Mouse (Mus musculus): ENCODE results near the gene Adprhl2.

Gene Adprhl2

GRCm38 (mm10) chr4:126321111-126321853 is at the start of gene Adprhl2:
TSS of gene Adprhl2 (minus strand) at chr4:126321703.
- peak; percentile 97 to 99 for DNase-seq

DNA sequence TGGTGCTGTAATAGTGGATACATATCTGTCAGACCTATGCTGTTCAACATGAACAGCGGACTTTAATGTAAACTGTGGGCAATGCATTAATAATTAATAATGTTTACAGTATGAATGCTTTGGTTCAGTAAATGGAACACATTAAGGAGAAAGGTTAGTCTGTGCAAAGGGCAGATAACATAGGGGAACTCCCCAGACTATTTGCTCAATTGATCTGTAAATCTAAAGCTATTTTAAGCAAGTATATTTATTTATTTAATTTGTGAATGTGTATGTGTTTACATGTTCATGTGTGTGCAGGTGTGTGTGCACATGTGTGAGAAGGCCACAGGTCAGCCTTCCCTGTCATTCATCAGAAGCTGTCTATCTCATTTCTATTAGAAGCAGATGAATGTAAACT is 38.6 kb upstream of the Adprhl2 start:
- no peak for DNase-seq

DNA sequence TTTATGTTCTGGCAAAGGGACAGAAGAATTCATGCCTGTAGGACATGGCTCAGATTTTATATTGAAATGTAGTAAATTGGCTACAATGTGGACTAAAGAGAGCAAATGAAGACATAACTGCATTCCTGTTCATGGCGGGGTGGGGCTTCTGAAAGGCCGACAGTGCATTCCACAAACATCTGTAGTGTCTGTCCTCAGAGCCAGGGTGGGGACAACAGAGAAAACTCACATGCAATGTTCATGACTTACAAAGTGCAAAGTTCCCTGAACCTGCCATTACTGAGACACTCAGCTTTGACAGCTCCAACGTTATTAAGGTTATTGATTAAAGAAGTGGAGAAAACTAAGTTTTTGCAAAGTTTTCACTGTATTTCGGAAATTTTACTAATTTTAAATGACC is 21.9 kb upstream of the Adprhl2 start:
- DNase-seq: no peak

- no peak for DNase-seq
Observed at GRCm38 (mm10) chr4:126339461-126339860, 18.0 kb upstream of the Adprhl2 start.

- DNase-seq: peak in 1 of 2 experiments; percentile 19
Observed at GRCm38 (mm10) chr4:126332358-126332757, 10.9 kb upstream of the Adprhl2 start.

- no peak for DNase-seq
Observed at GRCm38 (mm10) chr4:126331751-126332150, 10.2 kb upstream of the Adprhl2 start.

DNA sequence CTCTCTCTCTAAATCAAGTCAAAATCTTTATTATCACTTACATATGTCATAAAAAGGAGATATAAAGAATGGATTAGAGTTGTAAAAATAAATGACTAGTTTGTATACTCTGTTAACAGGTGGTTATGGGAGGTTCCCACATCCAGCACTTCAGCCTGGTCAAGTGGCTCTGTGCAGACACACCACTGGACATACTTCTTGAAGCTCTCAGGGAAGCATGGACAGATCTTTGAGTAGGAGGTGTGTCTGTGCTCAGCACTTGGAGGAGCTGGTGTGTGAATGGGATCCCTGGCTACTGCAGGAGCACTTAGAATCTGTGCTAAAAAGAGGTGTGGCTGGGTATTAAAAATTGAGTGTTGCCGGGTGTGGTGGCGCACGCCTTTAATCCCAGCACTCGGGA is 8.8 kb upstream of the Adprhl2 start:
- DNase-seq: no peak

- no peak for DNase-seq
Observed at GRCm38 (mm10) chr4:126326036-126326435, 4.5 kb upstream of the Adprhl2 start.

DNA sequence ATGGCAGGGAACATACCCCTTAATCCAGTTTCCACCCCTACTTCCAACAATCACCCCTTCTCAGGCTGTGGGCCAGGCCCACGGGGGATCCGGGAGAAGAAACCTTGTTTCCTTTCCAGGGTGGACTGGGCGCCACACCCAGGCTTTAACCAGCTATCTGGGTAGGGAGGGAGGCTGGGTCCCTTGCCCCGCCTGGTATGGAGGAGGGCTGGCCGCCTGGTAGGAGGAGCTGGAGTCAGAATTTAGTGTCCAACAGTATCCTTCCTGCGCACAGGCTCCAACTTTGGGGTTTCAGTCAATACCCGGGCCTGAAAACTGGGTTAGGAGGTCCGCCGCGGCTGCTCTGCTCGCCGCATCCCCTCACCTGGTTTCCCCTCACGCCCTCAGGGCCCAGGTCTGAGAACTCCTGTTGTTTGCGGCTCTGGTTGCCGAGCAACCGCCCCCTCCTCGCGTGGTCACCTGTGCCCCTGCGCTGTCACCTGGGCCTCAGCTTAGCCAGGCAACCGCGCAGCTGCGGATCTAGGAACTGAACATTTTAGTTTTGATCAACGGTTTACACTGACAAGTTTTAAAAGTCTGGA is 3.9 kb upstream of the Adprhl2 start, which contains the start of gene Tekt2:
TSS of gene Tekt2 (minus strand) at position 408 of the 581 bp plus-strand sequence.
- no peak for DNase-seq

- no peak for DNase-seq
Observed at GRCm38 (mm10) chr4:126324861-126325260, 3.4 kb upstream of the Adprhl2 start.

DNA sequence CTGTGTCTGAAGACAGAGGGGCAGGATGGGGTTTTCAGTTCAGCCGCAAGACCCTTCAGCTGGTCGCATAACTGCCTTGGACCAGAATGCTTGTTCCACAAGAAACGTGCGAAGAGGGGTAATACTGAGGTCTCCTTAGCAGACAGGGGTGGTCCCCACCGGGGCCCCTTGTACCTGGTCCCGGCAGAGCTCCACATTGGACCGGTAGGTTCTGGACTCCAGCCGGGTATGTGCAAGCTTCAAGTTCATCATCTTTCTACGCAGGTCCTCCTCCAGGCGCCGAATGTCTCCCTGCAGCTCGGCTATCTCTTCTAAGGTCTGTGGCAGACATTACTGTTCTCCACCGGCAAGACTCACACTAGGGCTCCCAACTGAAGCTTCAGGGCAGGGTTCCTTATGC is 1.1 kb upstream of the Adprhl2 start:
- DNase-seq: no peak

- DNase-seq: peak in 1 of 2 experiments; percentile 33
Observed at GRCm38 (mm10) chr4:126321854-126322511, 480 bp upstream of the Adprhl2 start.

DNA sequence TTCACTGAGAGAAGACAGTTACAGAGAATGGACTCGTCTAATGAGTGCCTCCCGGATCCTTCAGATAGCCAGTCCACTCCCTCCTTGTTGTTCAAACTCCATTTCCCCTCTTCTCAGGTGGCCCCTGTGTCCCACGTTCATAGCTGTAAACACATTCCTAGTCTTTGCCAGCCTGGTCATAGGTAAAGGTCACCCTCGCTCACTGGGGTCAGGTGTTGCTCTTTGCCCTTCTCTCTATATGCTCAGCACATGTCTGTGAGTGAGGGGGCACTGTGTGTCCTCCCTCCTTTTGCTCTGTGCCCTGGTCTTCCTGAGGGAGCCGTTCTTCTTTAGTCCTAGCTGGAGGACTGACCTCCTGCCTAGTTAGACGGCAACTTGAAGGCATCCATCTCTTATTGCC is 1.7 kb downstream of the Adprhl2 start:
- DNase-seq: no peak

DNA sequence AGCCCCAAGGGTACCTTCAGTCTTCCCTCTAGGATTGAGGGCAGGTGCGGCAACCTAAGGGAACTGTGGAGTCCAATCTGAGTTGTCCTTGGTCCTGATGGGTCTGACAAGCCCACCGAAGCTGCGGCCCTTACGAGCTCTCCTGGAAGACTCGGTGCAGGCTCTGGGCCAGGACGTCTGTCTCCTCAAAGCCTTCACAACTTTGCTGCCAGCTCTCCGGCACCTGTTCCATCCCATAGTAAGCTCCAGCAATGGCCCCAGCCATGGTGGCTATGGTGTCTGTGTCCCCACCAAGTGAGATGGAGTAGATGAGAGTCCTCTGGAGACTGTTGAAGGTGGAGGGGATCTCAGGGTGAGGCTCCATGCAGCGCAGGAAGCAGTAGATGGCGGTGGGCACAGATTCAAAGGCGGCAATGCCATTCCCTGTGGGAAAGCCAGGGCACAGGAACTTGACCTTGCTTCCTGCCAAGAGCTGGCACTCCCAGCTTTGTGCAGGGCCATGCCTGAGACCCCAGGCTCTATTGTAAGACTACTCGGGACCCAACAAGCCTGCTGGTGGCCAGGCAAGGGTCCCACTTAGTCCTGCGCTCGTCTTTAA is 5.0 kb downstream of the Adprhl2 start:
- DNase-seq: no peak

GRCm38 (mm10) chr4:126315931-126316330 is 5.6 kb downstream of the Adprhl2 start:
- no peak for DNase-seq

DNA sequence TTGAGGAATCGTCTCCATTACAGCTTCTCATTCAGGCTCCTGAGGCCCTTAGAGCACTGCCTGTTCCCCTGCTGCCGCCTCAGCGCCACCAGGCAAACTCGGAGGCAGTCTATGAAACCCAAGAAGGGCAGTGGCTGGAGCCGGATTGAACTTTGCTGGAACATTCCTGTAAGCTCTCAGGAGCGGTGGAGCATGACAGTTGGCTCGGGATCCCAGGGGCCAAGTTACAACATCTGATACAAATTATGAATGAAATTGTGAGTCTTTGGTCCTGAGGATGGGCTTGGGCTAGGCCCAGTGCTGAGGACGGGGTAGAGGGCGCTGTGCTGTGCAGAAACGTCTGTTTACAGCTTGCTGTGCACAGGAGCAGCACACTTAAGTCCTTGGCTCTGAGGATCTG is 7.1 kb downstream of the Adprhl2 start:
- DNase-seq: no peak

- DNase-seq: no peak
Observed at GRCm38 (mm10) chr4:126313202-126313601, 8.3 kb downstream of the Adprhl2 start.

DNA sequence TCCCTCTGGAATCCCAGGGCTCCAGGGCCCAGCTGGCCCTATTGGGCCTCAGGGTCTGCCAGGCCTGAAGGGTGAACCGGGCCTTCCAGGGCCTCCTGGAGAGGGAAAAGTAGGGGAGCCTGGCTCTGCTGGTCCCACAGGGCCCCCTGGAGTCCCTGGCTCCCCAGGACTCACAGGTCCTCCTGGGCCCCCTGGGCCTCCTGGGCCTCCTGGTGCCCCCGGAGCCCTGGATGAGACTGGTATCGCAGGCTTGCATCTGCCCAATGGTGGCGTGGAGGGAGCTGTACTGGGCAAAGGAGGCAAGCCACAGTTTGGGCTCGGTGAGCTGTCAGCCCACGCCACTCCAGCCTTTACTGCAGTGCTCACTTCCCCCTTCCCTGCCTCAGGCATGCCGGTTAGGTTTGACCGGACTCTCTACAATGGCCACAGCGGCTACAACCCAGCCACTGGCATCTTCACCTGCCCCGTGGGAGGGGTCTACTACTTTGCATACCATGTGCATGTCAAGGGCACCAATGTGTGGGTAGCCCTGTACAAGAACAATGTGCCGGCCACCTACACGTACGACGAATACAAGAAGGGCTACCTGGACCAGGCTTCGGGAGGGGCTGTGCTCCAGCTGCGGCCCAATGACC is 9.8 kb downstream of the Adprhl2 start:
- DNase-seq: no peak

DNA sequence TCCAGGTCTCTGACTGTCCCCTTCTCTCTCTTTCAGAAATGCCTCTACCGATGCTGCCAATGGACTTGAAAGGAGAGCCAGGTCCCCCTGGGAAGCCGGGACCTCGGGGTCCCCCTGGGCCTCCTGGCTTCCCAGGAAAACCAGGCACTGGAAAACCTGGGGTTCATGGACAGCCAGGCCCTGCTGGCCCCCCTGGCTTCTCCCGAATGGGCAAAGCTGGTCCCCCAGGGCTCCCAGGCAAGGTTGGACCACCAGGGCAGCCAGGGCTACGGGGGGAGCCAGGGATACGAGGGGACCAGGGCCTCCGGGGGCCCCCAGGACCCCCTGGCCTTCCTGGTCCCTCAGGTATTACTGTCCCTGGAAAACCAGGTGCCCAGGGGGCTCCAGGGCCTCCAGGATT is 11.2 kb downstream of the Adprhl2 start:
- DNase-seq: no peak

- peak; percentile 78 to 82 for DNase-seq
Observed at GRCm38 (mm10) chr4:126309922-126310309, 11.6 kb downstream of the Adprhl2 start.

DNA sequence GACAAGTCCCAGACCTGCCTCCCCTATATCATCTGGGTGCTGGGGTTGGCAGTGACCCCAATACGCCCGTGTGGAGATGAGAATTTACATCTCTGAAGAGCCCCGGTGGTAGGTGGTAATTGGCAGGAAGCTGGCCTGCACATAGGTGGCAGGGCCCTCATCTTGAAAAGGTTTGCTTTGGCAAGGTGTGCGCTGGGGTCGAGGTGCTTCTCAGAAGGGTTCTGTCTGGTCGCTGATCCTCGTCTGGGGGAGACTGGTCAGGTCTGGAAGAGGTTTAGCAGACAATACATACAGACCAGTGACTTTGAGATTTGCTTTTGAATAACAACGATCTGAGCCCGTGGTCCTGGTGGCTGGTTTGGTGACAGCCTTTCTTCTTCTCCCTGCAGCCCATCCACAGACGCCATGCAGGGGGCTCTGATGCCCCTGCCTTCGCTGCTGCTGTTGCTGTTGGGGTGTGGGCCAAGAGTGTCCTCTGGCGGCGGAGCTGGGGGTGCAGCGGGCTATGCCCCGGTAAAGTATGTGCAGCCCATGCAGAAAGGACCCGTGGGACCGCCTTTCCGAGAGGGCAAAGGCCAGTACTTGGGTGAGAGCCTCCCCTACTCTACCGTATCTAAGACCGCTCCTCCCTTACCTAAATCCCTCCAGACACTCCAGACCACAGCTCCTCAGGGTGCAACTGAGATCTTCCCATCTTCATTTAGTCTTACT is 12.1 kb downstream of the Adprhl2 start:
- DNase-seq: peak; percentile 35 to 45

GRCm38 (mm10) chr4:126306827-126307226 is 14.7 kb downstream of the Adprhl2 start:
- DNase-seq: no peak
